11 mouse cellular contexts compared by ENCODE assay signal in genomic region chr12:36918294-36918876, GRCm38 (mm10).
DNase-seq lines count a peak whose midpoint lies in the region; ATAC-seq lines count a peak whose summit lies in the region.
"Had no signal": no experiment of that assay in that cellular context is flagged by ENCODE, and none has a peak within 500 bp of the region (broad histone marks: within the 10 kb centered on the region; RNA-seq: fewer than 3 reads in every experiment).

No protein-coding gene starts in this region.

- H3K27me3 ChIP-seq in embryonic facial prominence, embryonic 14.5 days (replicated peaks; ENCODE audit: control insufficient read depth, insufficient read depth, low read length), result no peaks in the 10 kb centered on the region
- no peaks in the 10 kb centered on the region for H3K27me3 ChIP-seq in hindbrain, embryonic 13.5 days
- no peaks in the 10 kb centered on the region for H3K27me3 ChIP-seq in midbrain, embryonic 16.5 days (ENCODE audit: control insufficient read depth, insufficient read depth, low read depth, low read length)
- H3K27me3 ChIP-seq: embryonic facial prominence, embryonic 15.5 days had no signal

- no peaks in the 10 kb centered on the region for H3K9me3 ChIP-seq in embryonic facial prominence, embryonic 14.5 days (ENCODE audit: control insufficient read depth, low read length)
- H3K9me3 ChIP-seq in hindbrain, embryonic 13.5 days, result no peaks in the 10 kb centered on the region
- H3K9me3 ChIP-seq in midbrain, embryonic 16.5 days (replicated peaks; ENCODE audit: control insufficient read depth, low read length, poor library complexity, severe bottlenecking), result no peaks in the 10 kb centered on the region
- H3K9me3 ChIP-seq: embryonic facial prominence, embryonic 15.5 days had no signal

- no peak overlapping the region for H3K9ac ChIP-seq in embryonic facial prominence, embryonic 14.5 days (ENCODE audit: low read depth, low read length)
- no peak overlapping the region for H3K9ac ChIP-seq in hindbrain, embryonic 13.5 days
- H3K9ac ChIP-seq in midbrain, embryonic 16.5 days (ENCODE audit: low read depth, low read length), result no peak overlapping the region
- H3K9ac ChIP-seq: embryonic facial prominence, embryonic 15.5 days had no signal

- peak; percentile 10 to 11 for DNase-seq in cerebellum, postnatal 10 days
- DNase-seq in cerebellum, adult 9-11 months, result no peak
- DNase-seq in embryonic facial prominence, embryonic 14.5 days (ENCODE audit: low spot score), result no peak
- no peak for DNase-seq in urinary bladder, postnatal 14 days (ENCODE audit: low spot score)
- DNase-seq in frontal cortex, postnatal 25 days (ENCODE audit: low spot score in 2 of 2), result no peak
- DNase-seq in layer of hippocampus, adult 9-10 months (ENCODE audit: low spot score), result no peak
- DNase-seq: cerebellum, adult 8-10 months; kidney, adult 2 months had no signal

- 42% methylated on average over 5 of the region's 5 CpGs for WGBS in embryonic facial prominence, embryonic 14.5 days
- 27% methylated on average over 5 of the region's 5 CpGs for WGBS in hindbrain, embryonic 13.5 days
- WGBS in midbrain, embryonic 16.5 days, result 24% methylated on average over 5 of the region's 5 CpGs

- H3K4me1 ChIP-seq in embryonic facial prominence, embryonic 14.5 days (ENCODE audit: control insufficient read depth, insufficient read depth, low read length), result no peaks in the 10 kb centered on the region
- peaks cover 4% of the 10 kb centered on the region; the same call in 1 of the 2 replicates for H3K4me1 ChIP-seq in hindbrain, embryonic 13.5 days (replicated peaks)
- peaks cover 5% of the 10 kb centered on the region; the same call in 1 of the 2 replicates for H3K4me1 ChIP-seq in midbrain, embryonic 16.5 days (ENCODE audit: control insufficient read depth, insufficient read depth, low read length)
- H3K4me1 ChIP-seq: embryonic facial prominence, embryonic 15.5 days had no signal

- H3K27ac ChIP-seq in embryonic facial prominence, embryonic 14.5 days (replicated peaks; ENCODE audit: low read depth, low read length), result no peak overlapping the region
- H3K27ac ChIP-seq in hindbrain, embryonic 13.5 days, result peak overlapping the region; percentile 66; the same call in 1 of the 2 replicates
- H3K27ac ChIP-seq in midbrain, embryonic 16.5 days (ENCODE audit: low read length), result 0 out of 2 replicates have a peak overlapping the region, but pooled peaks have one; percentile 32
- H3K27ac ChIP-seq: embryonic facial prominence, embryonic 15.5 days had no signal

- no peaks in the 10 kb centered on the region for H3K36me3 ChIP-seq in embryonic facial prominence, embryonic 14.5 days (ENCODE audit: control insufficient read depth, insufficient read depth, low read length)
- no peaks in the 10 kb centered on the region for H3K36me3 ChIP-seq in hindbrain, embryonic 13.5 days
- no peaks in the 10 kb centered on the region for H3K36me3 ChIP-seq in midbrain, embryonic 16.5 days (ENCODE audit: control insufficient read depth, insufficient read depth, low read length)
- H3K36me3 ChIP-seq: embryonic facial prominence, embryonic 15.5 days had no signal

- no peak overlapping the region for H3K4me3 ChIP-seq in embryonic facial prominence, embryonic 14.5 days (ENCODE audit: low read depth, low read length)
- no peak overlapping the region for H3K4me3 ChIP-seq in hindbrain, embryonic 13.5 days
- no peak overlapping the region for H3K4me3 ChIP-seq in midbrain, embryonic 16.5 days (ENCODE audit: low read depth, low read length)
- H3K4me3 ChIP-seq: embryonic facial prominence, embryonic 15.5 days had no signal

- peak; percentile 37; the same call in 1 of the 2 replicates for ATAC-seq in embryonic facial prominence, embryonic 14.5 days (ENCODE audit: low read depth)
- ATAC-seq in hindbrain, embryonic 13.5 days (ENCODE audit: low FRiP score), result peak; percentile 84
- ATAC-seq in midbrain, embryonic 16.5 days, result peak; percentile 90

- H3K4me2 ChIP-seq in embryonic facial prominence, embryonic 14.5 days (ENCODE audit: low read depth, low read length), result no peak overlapping the region
- no peak overlapping the region for H3K4me2 ChIP-seq in hindbrain, embryonic 13.5 days
- H3K4me2 ChIP-seq in midbrain, embryonic 16.5 days (ENCODE audit: low read length), result no peak overlapping the region
- H3K4me2 ChIP-seq: embryonic facial prominence, embryonic 15.5 days had no signal

Comparison
In these comparisons a context has a peak if more than half of its experiments do, and no peak if none do; other contexts are left out.
1. DNase-seq: peak in cerebellum, postnatal 10 days (2 of 2); none in cerebellum, adult 9-11 months (single experiment), embryonic facial prominence, embryonic 14.5 days (single experiment), urinary bladder, postnatal 14 days (single experiment), frontal cortex, postnatal 25 days (0 of 2) and layer of hippocampus, adult 9-10 months (single experiment).
2. ATAC-seq: peak in every context shown above with its lines; median percentile 90 in midbrain, embryonic 16.5 days; 84 in hindbrain, embryonic 13.5 days; 37 in embryonic facial prominence, embryonic 14.5 days.